Mouse (Mus musculus) liver, embryonic 14.5 days (tissue): ENCODE data around the gene Mamstr. TPM values are rescaled to one million over a fixed set of nuclear protein-coding genes. Genes with fewer than 3 reads are reported as not detected.
A peak's percentile ranks its signal among the peaks of the same experiment; 100 is the strongest.

Experiments
- ATAC-seq: fragments of 200-750 bp; cut with Nextera tagmentation; 2 replicates; pipeline ENCODE4 v1.8.0; 2017; ENCODE audit warnings: moderate number of reproducible peaks, mild to moderate bottlenecking, moderate library complexity; ENCODE audit not compliant: insufficient read depth
- DNase-seq, 3 experiments: peaks; one replicate each; pipeline ENCODE4 v3.0.0-alpha.2; 2012 to 2013; ENCODE audit warnings: low read depth in 3 of 3, low spot score in 3 of 3
- H3K27ac ChIP-seq: fragments of 300-500 bp; sonication (generic); 2 replicates; pipeline ENCODE4 v1.5.1; 2014; ENCODE audit warnings: moderate library complexity, mild to moderate bottlenecking, control low read depth, inconsistent platforms
- H3K27me3 ChIP-seq: fragments of 300-500 bp; sonication (generic); 2 replicates; pipeline ENCODE4 v1.6.1; 2014; ENCODE audit warnings: mild to moderate bottlenecking, low read length, moderate library complexity; ENCODE audit not compliant: control insufficient read depth, insufficient read depth
- H3K36me3 ChIP-seq: fragments of 300-500 bp; sonication (generic); replicated peaks from 2 replicates; pipeline ENCODE4 v1.6.1; 2014; ENCODE audit warnings: low read depth; ENCODE audit not compliant: control insufficient read depth, insufficient read depth
- H3K4me1 ChIP-seq, 2 experiments: fragments of 200-500 bp in 1 of 2; fragments of 300-500 bp in 1 of 2; sonication (generic) in 1 of 2; replicated peaks; 2 replicates each; pipeline ENCODE4 v1.6.1; 2012 to 2014; ENCODE audit warnings: antibody characterized with exemption in 1 of 2, inconsistent platforms in 1 of 2, low read length in 1 of 2; ENCODE audit not compliant: control insufficient read depth in 2 of 2, insufficient read depth in 2 of 2
- H3K4me2 ChIP-seq: fragments of 300-500 bp; sonication (generic); 2 replicates; pipeline ENCODE4 v1.6.1; 2014; ENCODE audit warnings: low read depth, mild to moderate bottlenecking, control low read depth, moderate library complexity
- H3K4me3 ChIP-seq, 2 experiments: fragments of 200-500 bp in 1 of 2; fragments of 300-500 bp in 1 of 2; sonication (generic) in 1 of 2; 2 replicates each; pipeline ENCODE4 v1.5.1; 2012 to 2014; ENCODE audit warnings: low read depth in 2 of 2, low read length in 2 of 2, mild to moderate bottlenecking in 2 of 2, control low read depth in 1 of 2, inconsistent platforms in 1 of 2, moderate library complexity in 1 of 2; ENCODE audit not compliant: insufficient read depth in 1 of 2
- H3K9ac ChIP-seq: fragments of 300-500 bp; sonication (generic); replicated peaks from 2 replicates; pipeline ENCODE4 v1.6.1; 2014; ENCODE audit warnings: mild to moderate bottlenecking, control low read depth, moderate library complexity
- H3K9me3 ChIP-seq: fragments of 300-500 bp; sonication (generic); 2 replicates; pipeline ENCODE4 v1.6.1; 2016; ENCODE audit warnings: low read length, mixed read lengths; ENCODE audit not compliant: control insufficient read depth
- CTCF ChIP-seq: IDR thresholded peaks from 2 replicates; pipeline ENCODE4 v1.5.1; 2016; ENCODE audit warnings: antibody characterized with exemption, low read depth, control low read depth
- EP300 ChIP-seq: IDR thresholded peaks from 2 replicates; pipeline ENCODE4 v1.6.1; 2016; ENCODE audit warnings: antibody characterized with exemption, low read depth
- WGBS: fragments of 180-500 bp; shearing (Covaris S2); extraction: QIAGEN DNeasy Blood & Tissue Kit; methylation state at CpG from one replicate; pipeline ENCODE4 v1.1.7; 2014; ENCODE audit not compliant: insufficient replicate concordance; 5-methylcytosine and 5-hydroxymethylcytosine counted together
- polyA plus RNA-seq, 2 experiments: library from polyadenylated mRNA; depleted of rRNA in 1 of 2; stranded (reverse) in 1 of 2; unstranded in 1 of 2; fragments of >200 nt; fragmentation: Nextera tagmentation in 1 of 2; extraction: Ambion mirVana in 1 of 2; gene quantifications; 2 replicates each; pipeline versions ENCODE4 v1.2.1 to v1.2.3; 2012 to 2014

The Mamstr gene
- polyA plus RNA-seq, 2 experiments = 0.25 TPM; not detected in 1

GRCm38 (mm10) chr7:45643441-45644178, 3.8 kb downstream of the Mamstr start:
- H3K27ac ChIP-seq = no peak overlapping the region
- no peak overlapping the region for H3K9ac ChIP-seq
- H3K36me3 ChIP-seq = no peaks in the 10 kb centered on the region
- ATAC-seq (peak; percentile 85), DNase-seq (peak; percentile 64 to 74 (median 66))
- peaks cover 0 to 7% of the 10 kb centered on the region in 2 experiments; a peak in 1 of 4 replicates for H3K4me1 ChIP-seq
- WGBS = 3% methylated on average over 28 of the region's 28 CpGs
- no peaks in the 10 kb centered on the region for H3K9me3 ChIP-seq
- peak overlapping the region; percentile 32 to 36 for H3K4me3 ChIP-seq
- TF ChIP-seq EP300 (no peak), CTCF (no peak)
- no peaks in the 10 kb centered on the region for H3K27me3 ChIP-seq
- H3K4me2 ChIP-seq = peak overlapping the region; percentile 64

- no peak overlapping the region for H3K4me3 ChIP-seq
- H3K27me3 ChIP-seq = no peaks in the 10 kb centered on the region
- H3K9ac ChIP-seq = no peak overlapping the region
- no peak for DNase-seq
- ATAC-seq = no peak
- no peaks in the 10 kb centered on the region for H3K9me3 ChIP-seq
- 12% methylated on average over 18 of the region's 18 CpGs for WGBS
- H3K4me1 ChIP-seq = peaks cover 0 to 7% of the 10 kb centered on the region in 2 experiments; a peak in 1 of 4 replicates
- no peaks in the 10 kb centered on the region for H3K36me3 ChIP-seq
- no peak for TF ChIP-seq CTCF
- no peak for TF ChIP-seq EP300
- H3K4me2 ChIP-seq = peak overlapping the region; percentile 64
- H3K27ac ChIP-seq = no peak overlapping the region
These were observed 4.4 kb downstream of the Mamstr start for GRCm38 (mm10) chr7:45644183-45644582.

- no peak for TF ChIP-seq EP300
- no peak for TF ChIP-seq CTCF
- DNase-seq (no peak), ATAC-seq (no peak)
- H3K27ac ChIP-seq = no peak overlapping the region
- H3K36me3 ChIP-seq = no peaks in the 10 kb centered on the region
- H3K4me1 ChIP-seq = peaks cover 0 to 7% of the 10 kb centered on the region in 2 experiments; a peak in 1 of 4 replicates
- no peak overlapping the region for H3K4me3 ChIP-seq
- 54% methylated on average over 6 of the region's 6 CpGs for WGBS
- H3K9ac ChIP-seq = no peak overlapping the region
- H3K27me3 ChIP-seq = no peaks in the 10 kb centered on the region
- H3K4me2 ChIP-seq = no peak overlapping the region
- H3K9me3 ChIP-seq = no peaks in the 10 kb centered on the region
These were observed 5.3 kb downstream of the Mamstr start for GRCm38 (mm10) chr7:45644872-45645590.

GRCm38 (mm10) chr7:45645591-45645971, 5.8 kb downstream of the Mamstr start:
- H3K36me3 ChIP-seq = no peaks in the 10 kb centered on the region
- H3K9me3 ChIP-seq = no peaks in the 10 kb centered on the region
- ATAC-seq = no peak
- TF ChIP-seq CTCF (no peak), EP300 (no peak)
- H3K4me1 ChIP-seq = peaks cover 0 to 7% of the 10 kb centered on the region in 2 experiments; a peak in 1 of 4 replicates
- no peaks in the 10 kb centered on the region for H3K27me3 ChIP-seq
- H3K9ac ChIP-seq = no peak overlapping the region
- 67% methylated on average over 7 of the region's 7 CpGs for WGBS
- DNase-seq = no peak
- H3K4me2 ChIP-seq = no peak overlapping the region
- no peak overlapping the region for H3K27ac ChIP-seq
- no peak overlapping the region for H3K4me3 ChIP-seq

- H3K4me3 ChIP-seq = no peak overlapping the region
- WGBS = 64% methylated on average over 4 of the region's 4 CpGs
- H3K9ac ChIP-seq = no peak overlapping the region
- no peaks in the 10 kb centered on the region for H3K9me3 ChIP-seq
- no peak overlapping the region for H3K27ac ChIP-seq
- ATAC-seq (no peak), DNase-seq (no peak)
- peaks cover 0 to 7% of the 10 kb centered on the region in 2 experiments; a peak in 1 of 4 replicates for H3K4me1 ChIP-seq
- TF ChIP-seq EP300 (no peak), CTCF (no peak)
- H3K36me3 ChIP-seq = no peaks in the 10 kb centered on the region
- H3K27me3 ChIP-seq = no peaks in the 10 kb centered on the region
- H3K4me2 ChIP-seq = no peak overlapping the region
These were observed 6.9 kb downstream of the Mamstr start for GRCm38 (mm10) chr7:45646671-45647070.
